Mouse (Mus musculus) kidney, adult 11 months (tissue): ENCODE results near the gene Rai14.
"Not testable (repeated sequence)": the region's sequence is repeated elsewhere in the genome, so short reads cannot be mapped to it uniquely, and the experiment has no call there.

ENCODE experiments used
- DNase-seq: peaks from one replicate; pipeline ENCODE4 v3.0.0; 2022

Gene Rai14

GRCm38 (mm10) chr15:10598259-10599225 lies 115.9 kb downstream of the Rai14 start:
- peak; percentile 21 for DNase-seq

GRCm38 (mm10) chr15:10596871-10597270 lies 117.6 kb downstream of the Rai14 start:
- DNase-seq: peak; percentile 28

- no peak for DNase-seq
Measured at GRCm38 (mm10) chr15:10595408-10595807, 119.0 kb downstream of the Rai14 start.

- DNase-seq: no peak
Measured at GRCm38 (mm10) chr15:10594910-10595309, 119.5 kb downstream of the Rai14 start.

GRCm38 (mm10) chr15:10593094-10593493 lies 121.3 kb downstream of the Rai14 start:
- no peak for DNase-seq

GRCm38 (mm10) chr15:10586565-10586964 lies 127.9 kb downstream of the Rai14 start:
- DNase-seq: no peak

- no peak for DNase-seq
Measured at GRCm38 (mm10) chr15:10584359-10585187, 129.9 kb downstream of the Rai14 start.

- peak; percentile 75 for DNase-seq
Measured at GRCm38 (mm10) chr15:10583408-10583807, 131.0 kb downstream of the Rai14 start.

GRCm38 (mm10) chr15:10579159-10579558 lies 135.3 kb downstream of the Rai14 start:
- no peak for DNase-seq

- DNase-seq: no peak
Measured at GRCm38 (mm10) chr15:10566486-10566885, 147.9 kb downstream of the Rai14 start.

- no peak for DNase-seq
Measured at GRCm38 (mm10) chr15:10564201-10564600, 150.2 kb downstream of the Rai14 start.

GRCm38 (mm10) chr15:10562281-10562680 lies 152.1 kb downstream of the Rai14 start:
- no peak for DNase-seq

DNA sequence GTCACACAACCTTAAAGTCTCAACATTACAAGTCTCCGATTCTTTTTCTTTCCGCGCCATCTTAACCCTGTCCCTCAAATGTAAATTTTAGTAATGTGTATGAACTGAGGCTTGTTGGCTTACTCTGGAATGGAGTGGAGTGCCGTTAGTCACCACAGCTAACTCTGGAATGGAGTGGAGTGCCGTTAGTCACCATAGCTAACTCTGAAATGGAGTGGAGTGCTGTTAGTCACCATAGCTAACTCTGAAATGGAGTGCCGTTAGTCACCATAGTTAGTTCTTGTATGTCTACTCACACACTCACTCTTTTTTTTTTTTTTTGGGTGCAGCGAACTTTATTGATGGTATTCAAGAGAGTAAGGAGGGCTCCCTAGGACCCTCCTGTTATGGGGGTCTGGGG lies 154.4 kb downstream of the Rai14 start:
- DNase-seq: no peak

DNA sequence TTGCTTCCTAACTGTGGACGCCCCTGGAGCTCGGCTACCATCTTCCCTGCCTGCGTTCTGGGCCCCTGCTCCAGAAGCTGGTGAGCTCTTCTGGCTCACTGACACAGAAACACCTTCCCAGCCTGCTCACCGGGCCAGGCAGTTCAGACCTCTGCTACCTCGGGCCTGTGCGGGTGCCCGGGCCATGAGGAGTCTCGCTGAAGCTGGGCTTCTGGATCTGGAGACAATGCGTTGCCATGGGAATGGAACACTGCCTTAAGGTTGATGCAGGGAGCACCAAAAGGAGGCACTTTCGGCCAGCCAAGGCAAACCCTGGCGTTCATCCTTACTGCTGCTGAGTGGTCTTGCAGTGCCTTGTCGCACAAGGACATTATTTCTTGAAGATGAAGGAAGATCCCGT lies 156.0 kb downstream of the Rai14 start, which contains the start of gene Ttc23l:
Gene Ttc23l (minus strand): TSS at position 204 of the 400 bp plus-strand sequence.
- DNase-seq: no peak

DNA sequence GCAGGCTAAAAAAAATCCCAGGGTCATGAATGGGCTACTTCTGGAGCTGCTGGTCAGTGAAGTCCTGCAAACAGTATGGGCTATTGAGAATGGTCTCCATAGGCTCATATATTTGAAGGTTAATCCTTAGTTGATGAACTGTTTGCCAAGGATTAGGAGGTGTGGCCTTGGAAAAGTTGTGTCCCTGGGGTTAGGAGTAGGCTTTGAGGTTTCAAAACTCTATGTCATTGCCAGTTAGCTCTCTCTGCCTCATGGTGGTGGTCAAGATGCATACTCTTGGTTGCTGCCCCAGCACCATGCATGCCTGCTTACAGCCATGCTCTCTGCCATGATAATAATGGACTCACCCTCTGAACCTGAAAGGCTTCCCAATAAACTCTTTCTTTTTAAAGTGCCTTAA lies 160.1 kb downstream of the Rai14 start:
- no peak for DNase-seq

- DNase-seq: peak; percentile 8
Measured at GRCm38 (mm10) chr15:10540271-10541088, 173.9 kb downstream of the Rai14 start.

- DNase-seq: no peak
Measured at GRCm38 (mm10) chr15:10535969-10536368, 178.5 kb downstream of the Rai14 start.

DNA sequence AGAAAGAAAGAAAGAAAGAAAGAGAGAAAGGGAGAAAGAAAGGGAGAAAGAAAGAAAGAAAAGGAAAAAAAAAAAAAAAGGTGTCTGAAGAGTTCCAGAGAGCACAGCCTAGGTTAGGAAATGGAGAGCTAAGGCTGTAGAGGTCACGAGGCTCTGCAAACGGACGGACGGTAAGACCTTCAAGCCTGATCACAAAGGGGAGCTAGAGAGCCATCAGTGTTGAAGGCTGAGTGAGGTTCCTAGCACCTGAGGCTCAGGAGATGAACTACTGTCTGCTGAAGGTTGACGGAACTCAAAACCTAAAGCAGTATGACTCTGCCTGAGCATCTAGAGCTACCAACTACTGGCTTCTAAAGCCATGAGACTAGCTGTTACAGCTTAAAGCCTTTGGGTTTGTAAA lies 179.8 kb downstream of the Rai14 start:
- no peak for DNase-seq

DNA sequence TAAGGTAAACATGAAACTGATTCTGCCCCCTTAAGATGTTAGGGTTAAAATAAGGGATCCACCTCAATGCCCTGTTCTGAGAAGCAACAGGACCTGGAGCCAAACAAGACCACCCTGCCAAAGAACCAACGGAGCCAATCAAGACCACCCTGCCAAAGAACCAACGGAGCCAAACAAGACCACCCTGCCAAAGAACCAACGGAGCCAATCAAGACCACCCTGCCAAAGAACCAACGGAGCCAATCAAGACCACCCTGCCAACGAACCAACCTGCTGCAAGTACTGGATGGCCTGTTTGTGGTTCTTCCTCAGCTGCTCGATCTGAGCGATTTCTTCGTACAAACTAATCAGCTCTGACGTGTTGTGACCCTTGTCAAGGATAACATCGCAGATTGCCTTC lies 181.1 kb downstream of the Rai14 start:
- DNase-seq: not testable (repeated sequence)

DNA sequence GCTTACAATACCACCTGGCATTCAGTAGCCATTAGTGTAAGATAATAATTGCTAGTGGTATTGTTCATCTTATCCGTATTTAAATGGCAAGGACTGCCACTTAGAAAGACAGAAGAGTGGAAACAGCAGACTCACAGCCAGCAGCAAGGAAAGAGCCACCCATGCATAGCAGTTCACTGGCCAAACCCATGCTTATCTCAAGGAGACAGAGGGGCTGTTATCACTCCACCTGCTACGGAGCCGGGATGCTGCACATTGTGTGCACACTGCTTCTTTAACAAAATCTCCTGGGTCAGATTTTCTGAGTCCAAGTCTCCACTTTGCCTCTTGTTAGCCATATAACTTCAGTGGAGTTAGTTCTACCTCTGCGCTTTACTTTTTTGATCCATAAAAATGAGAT lies 183.1 kb downstream of the Rai14 start:
- no peak for DNase-seq

GRCm38 (mm10) chr15:10525896-10526295 lies 188.5 kb downstream of the Rai14 start:
- DNase-seq: no peak
